Mouse (Mus musculus): ENCODE results near the gene Ccnt1.
"Not testable (repeated sequence)": the region's sequence is repeated elsewhere in the genome, so short reads cannot be mapped to it uniquely, and the experiment has no call there.

Gene Ccnt1

GRCm38 (mm10) chr15:98545151-98545550 lies 25.6 kb downstream of the Ccnt1 start:
- DNase-seq (ENCODE audit: low spot score in 2 of 2): no peak

DNA sequence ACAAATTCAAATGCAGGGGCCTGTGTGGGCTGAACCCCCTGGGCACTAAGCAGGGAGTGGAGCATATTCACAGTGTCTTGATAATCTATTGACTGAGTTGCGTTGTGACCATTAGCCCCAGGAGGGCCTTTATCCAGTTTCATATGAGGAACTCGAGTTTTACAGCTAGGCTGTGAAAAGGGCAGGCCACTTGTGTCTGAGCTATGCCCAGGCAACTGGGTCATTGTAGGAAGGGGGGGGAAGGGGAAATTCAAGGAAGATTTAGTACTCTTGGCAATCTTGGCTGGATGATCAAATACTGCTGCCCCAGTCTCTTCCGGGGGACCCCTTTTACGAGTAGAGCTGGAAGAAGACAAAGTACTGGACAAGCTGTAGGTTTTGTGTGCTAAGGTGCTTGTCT lies 27.4 kb downstream of the Ccnt1 start:
- DNase-seq (ENCODE audit: low spot score in 2 of 2): no peak

DNA sequence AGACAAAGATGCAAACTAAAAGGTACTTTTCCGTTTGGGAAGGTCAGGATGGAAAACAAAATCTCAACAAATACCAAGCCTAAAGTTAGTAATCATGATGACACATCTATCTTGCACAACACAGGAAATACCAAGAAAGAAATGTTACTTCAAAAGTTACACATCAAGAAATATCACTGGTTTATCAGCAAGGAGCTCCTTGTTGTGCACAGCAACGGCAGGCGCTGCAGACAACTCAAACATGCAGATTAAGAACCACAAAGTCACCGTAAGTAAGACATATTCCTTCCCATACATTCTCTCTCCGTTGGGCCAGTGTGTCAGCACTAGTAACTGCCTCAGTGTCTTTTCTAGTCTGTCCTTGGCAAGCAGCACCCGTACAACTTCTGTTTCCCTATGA lies 29.7 kb downstream of the Ccnt1 start:
- no peak for DNase-seq (ENCODE audit: low spot score in 2 of 2)

DNA sequence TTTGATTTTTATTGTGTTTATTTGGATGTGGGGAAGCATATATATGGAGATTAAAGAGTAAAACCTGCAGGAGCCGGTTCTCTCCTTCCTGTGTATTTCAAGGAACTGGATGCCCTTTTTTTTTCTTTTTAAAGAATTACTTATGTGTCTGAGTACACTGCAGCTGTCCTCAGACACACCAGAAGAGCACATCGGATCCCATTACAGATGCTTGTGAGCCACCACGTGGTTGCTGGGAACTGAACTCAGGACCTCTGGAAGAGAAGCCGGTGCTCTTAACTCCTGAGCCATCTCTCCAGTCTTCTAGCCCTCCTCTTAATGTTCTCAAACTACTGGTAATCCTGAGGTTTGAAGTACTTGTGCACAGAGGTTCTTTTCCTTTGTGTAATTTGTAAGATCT lies 32.8 kb downstream of the Ccnt1 start:
- DNase-seq (ENCODE audit: low spot score in 2 of 2): no peak

- no peak for DNase-seq (ENCODE audit: low spot score in 2 of 2)
Observed at GRCm38 (mm10) chr15:98536828-98537510, 33.8 kb downstream of the Ccnt1 start.

- DNase-seq (ENCODE audit: low spot score in 2 of 2): no peak
Observed at GRCm38 (mm10) chr15:98535921-98536320, 34.8 kb downstream of the Ccnt1 start.

DNA sequence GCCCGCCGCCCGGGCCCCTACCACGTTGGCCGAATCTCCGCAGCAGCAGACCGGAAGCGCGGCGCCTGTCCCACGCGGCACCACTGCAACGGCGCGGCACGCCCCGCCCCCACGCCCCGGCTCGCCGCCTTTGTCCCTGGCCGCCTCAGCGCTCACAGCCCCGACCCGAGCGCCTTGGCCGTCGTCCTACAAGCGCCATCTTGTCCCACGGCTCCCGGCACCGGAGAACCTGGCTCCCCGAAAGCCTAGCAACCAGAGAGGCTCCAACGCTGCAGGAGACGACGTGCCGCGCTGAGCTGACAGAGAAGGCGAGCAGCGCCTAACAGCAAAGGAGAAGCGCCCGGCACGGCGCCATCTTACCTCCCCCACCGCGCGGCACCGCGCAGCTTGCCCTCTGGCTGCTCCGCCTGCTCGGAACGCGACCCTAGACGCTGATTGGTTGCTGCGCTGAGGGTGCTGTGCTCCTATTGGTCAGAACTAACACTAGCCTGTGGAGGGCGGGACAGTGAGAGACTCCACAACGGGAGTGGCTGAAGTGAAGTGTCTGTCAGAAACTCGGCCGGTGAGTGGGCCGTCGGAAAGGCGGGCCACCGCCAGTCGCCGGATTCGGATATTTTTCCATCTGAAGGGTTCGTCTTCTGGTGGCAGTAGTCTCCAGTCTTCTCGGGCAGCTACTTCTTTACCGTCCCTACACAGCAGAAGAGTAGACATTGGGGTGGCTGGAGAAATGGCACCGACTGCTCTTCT lies 36.7 kb downstream of the Ccnt1 start, which contains the start of gene Kansl2:
Gene Kansl2 (minus strand): TSS at position 384 of the 747 bp plus-strand sequence.
- peak; percentile 98 to 99 for DNase-seq (ENCODE audit: low spot score in 2 of 2)

DNA sequence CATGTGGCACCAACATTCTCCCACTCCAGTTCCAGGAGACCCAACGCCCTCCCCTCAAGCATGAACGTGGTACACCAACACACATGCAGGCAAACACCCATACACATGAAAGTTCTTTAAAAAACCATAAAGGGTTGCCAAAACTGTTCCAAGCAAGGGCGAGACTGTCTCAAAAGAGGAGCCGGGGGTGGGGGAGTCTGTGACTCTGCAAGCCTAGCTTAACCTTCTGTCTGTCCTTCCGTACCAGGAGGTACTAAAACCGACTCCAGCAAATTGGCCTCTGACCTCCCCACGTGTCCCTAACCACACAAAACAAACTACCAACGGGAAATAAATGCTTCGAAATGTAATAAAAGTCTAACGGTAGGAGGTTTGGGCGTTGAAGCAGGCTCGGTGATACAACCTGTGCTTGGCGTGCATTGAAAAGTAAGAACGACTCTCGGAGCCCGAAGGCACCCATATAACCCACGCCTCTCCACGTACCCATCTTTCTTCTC lies 37.6 kb downstream of the Ccnt1 start:
- DNase-seq (ENCODE audit: low spot score in 2 of 2): no peak

- no peak for DNase-seq (ENCODE audit: low spot score in 2 of 2)
Observed at GRCm38 (mm10) chr15:98532281-98532680, 38.4 kb downstream of the Ccnt1 start.

GRCm38 (mm10) chr15:98528066-98528563 lies 42.6 kb downstream of the Ccnt1 start:
- no peak for DNase-seq (ENCODE audit: low spot score in 2 of 2)

GRCm38 (mm10) chr15:98527056-98527771 lies 43.5 kb downstream of the Ccnt1 start:
- no peak for DNase-seq (ENCODE audit: low spot score in 2 of 2)

- no peak for DNase-seq (ENCODE audit: low spot score in 2 of 2)
Observed at GRCm38 (mm10) chr15:98526057-98526456, 44.7 kb downstream of the Ccnt1 start.

- DNase-seq (ENCODE audit: low spot score in 2 of 2): no peak
Observed at GRCm38 (mm10) chr15:98521245-98521644, 49.5 kb downstream of the Ccnt1 start.

DNA sequence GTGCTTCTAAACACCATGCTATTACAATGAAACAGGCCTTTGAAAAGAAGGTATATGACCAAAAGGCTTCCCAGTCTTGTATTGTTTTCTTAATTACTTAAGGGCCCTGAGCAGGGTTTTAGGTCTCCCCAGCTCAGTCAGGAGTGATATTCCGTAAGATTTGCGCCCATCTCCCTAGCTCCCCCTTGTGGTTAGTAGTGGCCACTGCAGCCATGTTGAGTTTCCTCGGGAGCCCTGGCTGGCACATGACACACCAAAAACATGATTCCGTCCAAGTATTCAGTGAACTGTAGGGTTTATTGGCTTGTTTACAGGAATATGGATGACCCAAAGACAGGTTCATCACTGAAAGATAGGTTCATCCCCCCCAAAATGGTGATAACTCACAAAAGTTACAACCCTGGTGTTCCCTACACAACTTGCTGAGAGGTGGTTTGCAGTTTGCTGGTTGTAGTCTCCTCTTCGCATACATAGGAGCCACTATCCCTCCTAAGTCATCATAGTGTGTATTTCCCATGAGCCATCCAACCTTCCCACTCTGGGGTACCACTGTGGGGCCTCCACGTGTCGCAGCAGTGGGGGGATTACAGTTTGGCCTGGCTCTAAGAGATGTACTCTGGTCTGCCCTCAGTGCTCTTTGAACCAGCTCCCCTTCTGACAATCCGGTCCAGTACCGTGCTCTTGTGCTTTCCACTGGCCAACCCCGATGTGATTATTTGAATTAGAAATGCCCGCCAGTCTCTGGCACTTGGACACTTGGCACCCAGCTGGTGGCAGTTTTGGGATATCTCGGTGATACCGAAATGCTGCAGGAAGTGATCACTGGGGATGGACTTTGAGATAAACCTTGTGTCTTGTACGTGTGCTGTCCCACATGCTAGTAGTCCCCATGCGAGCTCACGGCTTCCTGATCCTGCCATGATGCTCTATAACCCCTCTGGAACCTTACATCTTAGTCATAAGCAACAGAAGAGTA lies 53.1 kb downstream of the Ccnt1 start:
- DNase-seq (ENCODE audit: low spot score in 2 of 2): peak; percentile 35 to 41

GRCm38 (mm10) chr15:98514845-98515244 lies 55.9 kb downstream of the Ccnt1 start:
- DNase-seq (ENCODE audit: low spot score in 2 of 2): not testable (repeated sequence)

DNA sequence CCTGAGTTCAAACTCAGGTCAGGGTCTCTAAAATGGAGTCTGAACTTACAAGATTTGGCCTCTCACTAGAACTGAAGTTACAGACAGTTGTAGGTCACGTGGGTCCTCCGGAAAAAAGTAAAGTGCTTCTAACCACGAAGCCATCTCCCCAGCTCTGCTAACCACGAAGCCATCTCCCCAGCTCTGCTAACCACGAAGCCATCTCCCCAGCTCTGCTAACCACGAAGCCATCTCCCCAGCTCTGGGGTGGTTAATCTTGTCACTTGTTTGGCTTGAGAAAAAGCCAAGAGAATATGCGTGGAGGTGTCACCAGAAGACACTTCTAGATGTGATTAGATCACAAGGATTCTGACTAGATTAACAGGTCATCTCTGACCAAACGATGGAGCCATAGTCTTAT lies 56.6 kb downstream of the Ccnt1 start:
- no peak for DNase-seq (ENCODE audit: low spot score in 2 of 2)

GRCm38 (mm10) chr15:98513676-98514075 lies 57.0 kb downstream of the Ccnt1 start:
- not testable (repeated sequence) for DNase-seq (ENCODE audit: low spot score in 2 of 2)

- DNase-seq (ENCODE audit: low spot score in 2 of 2): no peak
Observed at GRCm38 (mm10) chr15:98512799-98513321, 57.9 kb downstream of the Ccnt1 start.

DNA sequence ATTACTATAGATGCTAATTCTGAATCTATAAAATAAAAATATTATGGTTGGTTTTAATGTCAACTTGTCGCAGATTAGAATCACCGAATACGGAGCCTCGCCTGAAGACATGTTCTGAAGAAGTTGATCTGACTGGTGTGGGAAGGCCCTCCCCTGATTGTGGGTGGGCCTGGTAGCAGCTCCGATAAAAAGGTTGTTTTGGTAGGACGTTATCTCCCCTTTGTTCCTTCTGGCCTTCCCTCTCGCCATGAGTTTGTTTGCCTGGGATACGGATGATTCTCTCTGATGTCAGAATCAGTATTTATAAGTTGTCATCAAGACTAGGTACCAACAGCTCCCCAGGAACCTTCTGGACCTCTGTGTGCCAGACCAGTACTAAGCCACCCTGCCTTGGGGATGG lies 58.5 kb downstream of the Ccnt1 start:
- DNase-seq (ENCODE audit: low spot score in 2 of 2): no peak

GRCm38 (mm10) chr15:98511386-98511928 lies 59.3 kb downstream of the Ccnt1 start:
- DNase-seq (ENCODE audit: low spot score in 2 of 2): no peak
